Mouse (Mus musculus) midbrain, embryonic 13.5 days (tissue): ENCODE measurements around the gene Pigs. TPM values are rescaled to one million over a fixed set of nuclear protein-coding genes. Genes with fewer than 3 reads are reported as not detected.

ENCODE experiments used
- ATAC-seq: fragments of 200-750 bp; cut with Nextera tagmentation; 2 replicates; pipeline ENCODE4 v1.8.0; 2017; ENCODE audit warnings: mild to moderate bottlenecking, moderate TSS enrichment, moderate library complexity
- H3K27ac ChIP-seq: fragments of 300-500 bp; sonication (generic); 2 replicates; pipeline ENCODE4 v1.5.1; 2015; ENCODE audit warnings: inconsistent platforms, mild to moderate bottlenecking, moderate library complexity
- H3K27me3 ChIP-seq: fragments of 300-500 bp; sonication (generic); 2 replicates; pipeline ENCODE4 v1.6.1; 2015; ENCODE audit warnings: mild to moderate bottlenecking, inconsistent platforms
- H3K36me3 ChIP-seq: fragments of 300-500 bp; sonication (generic); 2 replicates; pipeline ENCODE4 v1.6.1; 2015; ENCODE audit warnings: mild to moderate bottlenecking, inconsistent platforms
- H3K4me1 ChIP-seq: fragments of 300-500 bp; sonication (generic); replicated peaks from 2 replicates; pipeline ENCODE4 v1.6.1; 2015; ENCODE audit warnings: inconsistent platforms
- H3K4me2 ChIP-seq: fragments of 300-500 bp; sonication (generic); replicated peaks from 2 replicates; pipeline ENCODE4 v1.6.1; 2015; ENCODE audit warnings: moderate library complexity, mild to moderate bottlenecking, inconsistent platforms
- H3K4me3 ChIP-seq: fragments of 300-500 bp; sonication (generic); replicated peaks from 2 replicates; pipeline ENCODE4 v1.5.1; 2015; ENCODE audit warnings: mild to moderate bottlenecking, inconsistent platforms
- H3K9ac ChIP-seq: fragments of 300-500 bp; sonication (generic); replicated peaks from 2 replicates; pipeline ENCODE4 v1.6.1; 2015; ENCODE audit warnings: mild to moderate bottlenecking, inconsistent platforms
- H3K9me3 ChIP-seq: fragments of 300-500 bp; sonication (generic); 2 replicates; pipeline ENCODE4 v1.6.1; 2016; ENCODE audit warnings: mild to moderate bottlenecking, inconsistent platforms
- WGBS: fragments of 180-500 bp; shearing (Covaris S2); methylation state at CpG from one replicate; pipeline ENCODE4 v1.1.7; 2015; 5-methylcytosine and 5-hydroxymethylcytosine counted together
- polyA plus RNA-seq: library from polyadenylated mRNA; unstranded; fragments of >200 nt; fragmentation: Nextera tagmentation; extraction: Ambion mirVana; gene quantifications from 2 replicates; pipeline ENCODE4 v1.2.1, GENCODE M21; 2015

Gene Pigs
- polyA plus RNA-seq = 60.9 and 66.6 TPM in 2 replicates

DNA sequence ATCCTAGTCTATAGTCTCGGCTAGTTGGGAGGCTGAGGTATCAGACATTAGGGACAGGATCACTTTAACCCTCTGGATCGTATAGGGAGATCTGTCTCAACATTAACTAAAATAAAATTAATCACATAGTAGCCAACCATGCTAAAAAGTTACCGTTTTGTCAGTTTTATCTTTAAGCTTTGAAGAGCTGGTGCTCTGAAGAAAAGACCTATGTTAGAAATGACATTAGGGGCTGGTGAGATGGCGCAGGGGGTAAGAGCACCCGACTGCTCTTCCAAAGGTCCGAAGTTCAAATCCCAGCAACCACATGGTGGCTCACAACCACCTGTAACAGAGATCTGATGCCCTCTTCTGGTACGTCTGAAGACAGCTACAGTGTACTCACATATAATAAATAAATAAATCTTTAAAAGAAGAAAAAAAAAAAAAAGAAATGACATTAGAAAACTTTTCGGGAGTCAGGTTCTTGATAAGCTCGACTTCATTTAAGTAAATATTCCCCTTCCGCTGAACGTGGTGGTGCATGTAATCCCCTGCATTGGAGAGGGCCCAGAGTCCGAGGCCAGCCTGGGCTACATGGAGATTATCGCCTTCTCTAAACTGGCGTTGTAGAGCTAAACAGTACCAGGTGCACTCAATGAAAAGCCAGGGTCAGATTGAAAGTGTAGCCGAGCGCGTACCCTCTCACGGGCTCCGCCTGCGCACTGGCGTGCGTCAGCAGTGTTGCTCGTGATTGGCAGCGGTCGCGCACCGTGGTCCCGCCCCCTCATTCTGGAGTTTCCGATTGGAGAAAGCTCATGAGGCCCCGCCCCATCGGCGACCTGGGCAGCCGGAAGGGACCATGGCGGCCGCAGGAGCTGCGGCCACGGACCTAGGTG is at the start of gene Pigs:
Gene Pigs (plus strand): TSS at position 782 of the 878 bp plus-strand sequence.
- Histone ChIP-seq H3K9ac (peak within 1 kb of the TSS; percentile 88), H3K4me3 (peak within 1 kb of the TSS; percentile 90), H3K4me1 (peaks cover 14% of the 10 kb centered on the region), H3K4me2 (peak within 1 kb of the TSS; percentile 95), H3K27me3 (no peaks in the 10 kb centered on the region), H3K27ac (no peak within 1 kb of the TSS; the same call in 1 of the 2 replicates), H3K9me3 (no peaks in the 10 kb centered on the region), H3K36me3 (peaks cover 6% of the 10 kb centered on the region)
- WGBS = 13% methylated on average over 37 of the region's 37 CpGs
- ATAC-seq = peak; percentile 98

DNA sequence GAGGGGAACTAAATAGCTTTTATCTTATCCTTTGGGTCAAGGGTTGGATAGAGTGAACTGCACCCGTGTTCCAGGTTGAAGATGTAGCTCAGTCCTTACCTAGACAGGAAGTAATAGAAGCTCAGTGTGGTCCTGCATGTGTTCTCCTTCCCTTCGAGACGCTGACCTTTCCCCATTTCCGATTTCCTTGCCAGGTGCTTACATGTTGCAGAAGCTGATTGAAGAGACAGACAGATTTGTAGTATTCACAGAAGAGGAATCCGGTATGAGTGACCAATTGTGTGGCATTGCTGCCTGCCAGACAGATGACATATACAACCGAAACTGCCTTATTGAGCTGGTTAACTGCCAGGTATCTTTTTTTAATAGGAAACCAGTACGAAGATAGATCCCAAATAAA is 49.4 kb upstream of the Pigs start:
- Histone ChIP-seq H3K27ac (no peak overlapping the region), H3K4me1 (no peaks in the 10 kb centered on the region), H3K9ac (no peak overlapping the region), H3K9me3 (no peaks in the 10 kb centered on the region), H3K36me3 (peaks cover 100% of the 10 kb centered on the region), H3K4me2 (no peak overlapping the region), H3K27me3 (no peaks in the 10 kb centered on the region), H3K4me3 (no peak overlapping the region)
- WGBS = 93% methylated on average over 7 of the region's 7 CpGs
- no peak for ATAC-seq

DNA sequence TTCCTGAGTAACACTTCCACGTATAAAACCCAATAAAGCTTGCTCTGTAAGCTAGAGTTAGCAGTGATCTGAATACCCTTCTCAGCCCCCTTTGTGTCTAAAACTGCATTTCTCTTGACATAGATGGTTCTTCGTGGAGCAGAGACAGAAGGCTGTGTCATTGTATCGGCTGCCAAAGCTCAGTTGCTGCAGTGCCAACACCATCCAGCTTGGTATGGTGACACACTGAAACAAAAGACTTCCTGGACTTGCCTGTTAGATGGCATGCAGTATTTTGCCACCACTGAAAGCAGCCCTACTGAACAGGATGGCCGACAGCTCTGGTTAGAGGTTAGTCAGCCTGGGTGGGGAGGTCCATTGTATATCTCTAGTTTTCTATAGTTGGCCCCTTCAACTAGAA is 48.6 kb upstream of the Pigs start:
- Histone ChIP-seq H3K36me3 (peaks cover 100% of the 10 kb centered on the region), H3K27me3 (no peaks in the 10 kb centered on the region), H3K9ac (no peak overlapping the region), H3K27ac (no peak overlapping the region), H3K4me2 (no peak overlapping the region), H3K4me1 (no peaks in the 10 kb centered on the region), H3K9me3 (no peaks in the 10 kb centered on the region), H3K4me3 (no peak overlapping the region)
- 90% methylated on average over 4 of the region's 4 CpGs for WGBS
- no peak for ATAC-seq

DNA sequence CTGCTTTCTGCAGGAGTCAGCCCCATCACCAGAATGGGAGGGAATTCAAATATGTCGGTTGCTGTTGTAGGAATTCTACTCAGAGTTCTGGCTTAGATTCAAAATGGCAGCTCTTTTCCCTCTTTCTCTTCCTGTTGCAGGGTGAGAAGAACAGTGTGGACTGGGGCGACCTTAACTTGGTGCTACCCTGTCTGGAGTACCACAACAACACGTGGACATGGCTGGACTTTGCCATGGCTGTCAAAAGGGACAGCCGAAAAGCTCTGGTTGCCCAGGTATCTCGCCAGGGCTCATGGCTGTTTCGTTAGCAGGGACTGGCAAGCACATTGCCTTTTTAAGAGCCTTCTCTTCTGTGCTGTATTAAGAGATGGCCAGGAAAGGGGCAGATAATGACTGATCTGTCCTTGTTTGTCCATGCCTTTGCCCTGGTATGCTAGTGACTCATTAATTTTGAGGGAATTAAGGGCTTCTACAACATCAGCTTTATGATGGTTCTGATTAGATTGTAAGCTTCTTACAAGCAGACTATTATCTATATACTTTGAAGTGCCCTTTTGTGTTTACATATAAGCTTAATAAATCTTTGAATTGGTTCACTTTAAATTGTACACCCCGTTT is 39.0 kb upstream of the Pigs start:
- H3K4me1 ChIP-seq = no peaks in the 10 kb centered on the region
- WGBS = 92% methylated on average over 7 of the region's 7 CpGs
- ATAC-seq = no peak
- no peak overlapping the region for H3K4me2 ChIP-seq
- no peak overlapping the region for H3K27ac ChIP-seq
- peaks cover 91% of the 10 kb centered on the region for H3K36me3 ChIP-seq
- no peak overlapping the region for H3K4me3 ChIP-seq
- H3K9ac ChIP-seq = no peak overlapping the region
- no peaks in the 10 kb centered on the region for H3K9me3 ChIP-seq
- no peaks in the 10 kb centered on the region for H3K27me3 ChIP-seq

DNA sequence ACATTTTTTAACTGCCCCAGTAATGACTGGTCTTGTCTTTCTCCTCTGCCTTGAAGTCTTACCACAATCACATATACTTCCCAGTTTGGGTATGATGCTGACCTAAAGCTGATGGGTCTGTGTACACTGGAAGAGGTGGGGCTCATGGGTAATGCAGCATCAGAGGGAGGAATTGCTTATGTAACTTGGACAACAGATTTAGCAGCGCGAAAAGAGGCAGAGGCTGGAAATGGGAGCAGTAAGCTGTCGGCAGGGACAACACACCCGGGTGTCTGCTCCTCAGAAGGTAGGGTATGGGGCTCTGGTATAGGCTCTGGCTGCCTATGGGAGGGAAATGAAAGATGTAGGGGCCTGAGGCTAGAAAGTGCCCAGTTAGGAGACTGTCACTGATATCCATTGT is 37.6 kb upstream of the Pigs start, which contains the start of gene BC030499:
Gene BC030499 (plus strand): TSS at position 188 of the 400 bp plus-strand sequence.
- H3K4me1 ChIP-seq = no peaks in the 10 kb centered on the region
- no peak for ATAC-seq

DNA sequence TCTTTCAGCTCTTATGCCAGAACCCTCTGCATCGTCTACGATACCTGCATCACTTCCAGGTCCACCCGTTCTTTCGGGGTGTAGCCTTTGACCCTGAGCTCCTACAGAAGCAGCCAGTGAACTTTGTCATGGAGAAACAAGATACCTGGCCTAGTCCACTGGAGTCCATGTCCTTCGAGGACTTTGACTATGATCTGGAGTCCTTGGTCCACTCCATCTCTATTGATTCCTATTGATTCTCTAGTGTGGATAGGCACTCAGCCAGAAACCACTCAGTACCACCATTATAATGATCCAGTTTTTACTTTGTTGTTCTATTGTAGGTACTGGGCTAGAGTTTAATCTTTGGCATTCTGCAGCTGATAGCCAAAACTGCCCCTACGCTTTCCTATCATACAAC is 33.6 kb upstream of the Pigs start:
- no peaks in the 10 kb centered on the region for H3K4me1 ChIP-seq
- no peak overlapping the region for H3K4me3 ChIP-seq
- peaks cover 39% of the 10 kb centered on the region for H3K36me3 ChIP-seq
- no peaks in the 10 kb centered on the region for H3K9me3 ChIP-seq
- no peak for ATAC-seq
- no peak overlapping the region for H3K27ac ChIP-seq
- no peaks in the 10 kb centered on the region for H3K27me3 ChIP-seq
- WGBS = 94% methylated on average over 6 of the region's 6 CpGs
- no peak overlapping the region for H3K4me2 ChIP-seq
- H3K9ac ChIP-seq = no peak overlapping the region

More for the DNA sequence above, 37.6 kb upstream of the Pigs start, which contains the start of gene BC030499:
- Histone ChIP-seq H3K4me3 (no peak within 1 kb of the TSS), H3K27me3 (no peaks in the 10 kb centered on the region), H3K9ac (no peak within 1 kb of the TSS), H3K9me3 (no peaks in the 10 kb centered on the region), H3K27ac (no peak within 1 kb of the TSS), H3K36me3 (peaks cover 77% of the 10 kb centered on the region), H3K4me2 (no peak within 1 kb of the TSS)
- 94% methylated on average over 4 of the region's 4 CpGs for WGBS

DNA sequence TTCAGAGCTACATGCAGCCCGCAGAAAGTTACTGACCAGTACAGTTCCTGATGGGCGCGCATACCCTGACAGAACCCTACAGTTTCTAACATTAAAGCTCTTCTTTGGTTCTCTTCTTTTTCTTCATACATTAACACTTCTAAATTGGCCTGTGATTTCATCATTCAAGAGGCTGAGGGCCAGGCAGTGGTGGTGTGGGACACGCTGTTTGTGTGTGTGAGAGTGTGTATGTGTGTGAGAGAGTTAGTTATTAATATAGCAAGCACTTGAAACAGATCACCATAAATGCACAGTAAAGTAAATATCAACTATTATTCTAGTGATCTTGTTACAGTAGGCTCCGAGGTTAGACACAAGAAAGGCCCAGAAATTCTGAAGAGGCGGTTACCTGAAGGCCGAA is 27.3 kb upstream of the Pigs start:
- Histone ChIP-seq H3K36me3 (peaks cover 17% of the 10 kb centered on the region), H3K4me2 (peak overlapping the region; percentile 99), H3K4me1 (peaks cover 10% of the 10 kb centered on the region), H3K9ac (peak overlapping the region; percentile 70), H3K9me3 (no peaks in the 10 kb centered on the region), H3K27ac (peak overlapping the region; percentile 62; the same call in 1 of the 2 replicates), H3K4me3 (peak overlapping the region; percentile 77), H3K27me3 (no peaks in the 10 kb centered on the region)
- 72% methylated on average over 7 of the region's 7 CpGs for WGBS
- ATAC-seq = peak; percentile 70

DNA sequence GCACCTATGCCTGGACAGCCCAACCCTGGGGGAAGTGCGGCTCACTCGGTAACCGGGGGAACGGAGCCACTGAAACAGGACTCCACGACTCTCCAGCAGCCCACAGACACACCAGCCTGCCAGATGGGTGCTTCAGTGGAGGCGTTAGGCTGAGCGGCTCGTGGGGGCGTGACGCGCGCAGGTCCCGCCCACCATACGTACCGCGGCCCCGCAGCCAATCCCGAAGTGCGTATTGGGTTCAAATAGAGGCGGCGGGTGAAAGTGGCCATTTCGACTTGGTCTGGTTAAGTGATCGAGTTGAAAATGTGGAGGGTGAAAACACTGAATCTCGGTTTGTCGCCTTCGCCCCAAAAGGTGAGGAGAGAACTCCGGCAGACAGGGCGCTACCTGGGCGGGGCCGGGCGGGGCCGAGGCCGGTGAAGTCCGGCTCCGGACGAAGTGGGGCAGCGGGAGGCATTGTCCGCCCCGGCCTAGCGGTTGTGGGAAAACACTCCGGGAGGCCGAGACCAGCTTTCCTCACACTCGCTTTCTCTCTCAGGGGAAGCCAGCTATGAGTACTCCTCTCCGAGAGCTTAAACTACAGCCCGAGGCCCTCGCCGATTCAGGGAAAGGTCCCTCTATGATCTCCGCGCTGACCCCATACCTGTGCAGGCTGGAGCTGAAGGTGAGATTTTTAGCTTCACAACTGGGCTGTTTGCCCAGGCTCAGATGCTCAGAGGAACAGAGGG is 26.7 kb upstream of the Pigs start, which contains the start of gene Spag5:
Gene Spag5 (plus strand): TSS at position 173 of the 728 bp plus-strand sequence.
- peaks cover 10% of the 10 kb centered on the region for H3K4me1 ChIP-seq
- peak within 1 kb of the TSS; percentile 70 for H3K9ac ChIP-seq
- peak within 1 kb of the TSS; percentile 77 for H3K4me3 ChIP-seq
- peaks cover 17% of the 10 kb centered on the region for H3K36me3 ChIP-seq
- peak within 1 kb of the TSS; percentile 62; the same call in 1 of the 2 replicates for H3K27ac ChIP-seq
- H3K27me3 ChIP-seq = no peaks in the 10 kb centered on the region
- H3K9me3 ChIP-seq = no peaks in the 10 kb centered on the region
- H3K4me2 ChIP-seq = peak within 1 kb of the TSS; percentile 99
- peak; percentile 100 for ATAC-seq
- WGBS = under 1% methylated on average over 49 of the region's 49 CpGs

DNA sequence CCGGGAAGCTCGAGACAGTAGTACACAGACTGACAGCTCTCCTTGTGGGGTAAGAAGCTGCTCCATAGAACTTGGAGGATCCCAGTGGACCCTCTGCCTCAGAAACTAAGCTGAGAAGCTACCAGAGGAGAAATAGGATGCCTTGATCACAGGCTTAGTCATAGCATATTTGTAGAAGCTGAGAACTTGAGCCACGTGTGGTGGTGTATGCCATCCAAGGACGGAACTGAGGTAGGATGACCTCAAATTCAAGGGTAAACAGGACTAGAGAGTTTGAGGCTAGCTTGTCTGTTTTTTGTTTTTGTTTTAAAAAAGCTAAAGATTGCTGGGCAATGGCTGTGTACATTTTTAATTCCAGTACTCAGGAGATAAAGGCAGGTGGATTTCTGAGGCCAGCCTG is 22.9 kb upstream of the Pigs start:
- Histone ChIP-seq H3K4me1 (peaks cover 10% of the 10 kb centered on the region), H3K27ac (no peak overlapping the region), H3K9ac (no peak overlapping the region), H3K36me3 (peaks cover 22% of the 10 kb centered on the region), H3K4me3 (no peak overlapping the region), H3K4me2 (no peak overlapping the region), H3K9me3 (no peaks in the 10 kb centered on the region), H3K27me3 (no peaks in the 10 kb centered on the region)
- WGBS = 97% methylated on average over 4 of the region's 4 CpGs
- no peak for ATAC-seq

DNA sequence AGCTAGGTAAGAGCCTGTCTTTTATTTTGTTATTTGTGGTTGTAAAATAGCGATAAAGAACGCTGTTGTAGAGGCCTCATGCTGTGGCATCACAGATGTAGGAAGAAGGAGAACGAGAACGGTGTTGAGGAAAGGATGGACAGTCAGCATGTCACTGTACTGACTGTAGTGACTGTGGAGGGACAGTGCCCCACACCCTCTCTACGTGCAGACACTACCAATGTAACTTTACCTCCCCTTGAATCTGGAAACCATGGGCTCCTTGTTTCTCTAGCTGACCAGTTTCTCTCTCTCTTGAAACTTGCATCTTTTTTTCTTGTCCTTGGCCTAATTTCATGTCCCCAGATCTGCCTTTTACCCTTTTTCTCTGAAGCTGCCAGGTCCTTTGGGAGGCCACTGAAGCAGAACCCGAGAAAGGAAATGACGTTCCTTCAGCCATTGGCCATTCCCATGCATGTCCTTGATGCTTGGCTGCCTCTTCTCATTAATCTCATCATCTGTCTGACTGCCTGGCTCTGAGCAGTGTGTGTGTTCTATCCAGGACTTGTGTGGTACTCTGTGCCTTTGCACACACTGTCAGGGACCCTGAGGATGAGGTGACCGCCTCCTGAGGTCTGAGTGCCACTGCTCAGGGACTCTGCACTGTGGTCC is 17.2 kb upstream of the Pigs start:
- no peaks in the 10 kb centered on the region for H3K9me3 ChIP-seq
- no peak for ATAC-seq
- peaks cover 45% of the 10 kb centered on the region for H3K36me3 ChIP-seq
- no peaks in the 10 kb centered on the region for H3K27me3 ChIP-seq
- no peak overlapping the region for H3K4me3 ChIP-seq
- 75% methylated on average over 8 of the region's 8 CpGs for WGBS
- H3K4me2 ChIP-seq = no peak overlapping the region
- no peak overlapping the region for H3K9ac ChIP-seq
- H3K27ac ChIP-seq = no peak overlapping the region
- H3K4me1 ChIP-seq = no peaks in the 10 kb centered on the region

DNA sequence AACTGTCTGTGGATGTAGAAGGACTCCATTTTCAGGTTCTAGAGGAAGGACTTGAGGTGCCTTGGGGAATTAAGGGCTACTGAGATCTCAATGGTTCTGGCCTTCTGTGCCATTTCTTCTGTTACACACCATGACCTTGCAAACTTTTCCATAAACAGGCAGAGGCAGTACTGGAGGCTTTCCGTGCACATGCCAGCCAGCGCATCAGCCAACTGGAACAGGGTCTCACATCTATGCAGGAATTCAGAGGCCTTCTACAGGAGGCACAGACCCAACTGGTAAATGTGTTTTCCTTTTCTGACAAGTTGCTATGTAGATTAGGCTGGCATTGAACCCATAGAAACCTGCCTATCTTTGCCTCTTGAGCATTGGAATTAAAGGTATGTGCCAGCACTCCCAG is 14.6 kb upstream of the Pigs start:
- Histone ChIP-seq H3K4me3 (no peak overlapping the region), H3K27me3 (no peaks in the 10 kb centered on the region), H3K36me3 (peaks cover 65% of the 10 kb centered on the region), H3K4me1 (no peaks in the 10 kb centered on the region), H3K4me2 (no peak overlapping the region), H3K9me3 (no peaks in the 10 kb centered on the region), H3K9ac (no peak overlapping the region), H3K27ac (no peak overlapping the region)
- no peak for ATAC-seq
- 100% methylated on average over 2 of the region's 2 CpGs for WGBS
